Mouse (Mus musculus) CH12.LX (cell line): ENCODE data around the gene Hes1. TPM values are rescaled to one million over a fixed set of nuclear protein-coding genes. Genes with fewer than 3 reads are reported as not detected.

Experiments used
- DNase-seq: peaks from one replicate; pipeline ENCODE4 v3.0.0-alpha.2; 2013; ENCODE audit errors: extremely low read depth
- H3K27ac ChIP-seq: 2 replicates; pipeline ENCODE4 v1.5.1; 2012; ENCODE audit warnings: low read depth, mild to moderate bottlenecking, control low read depth, moderate library complexity; ENCODE audit not compliant: insufficient read depth
- H3K27me3 ChIP-seq: replicated peaks from 2 replicates; pipeline ENCODE3; 2012; ENCODE audit warnings: inconsistent platforms
- H3K36me3 ChIP-seq, 2 experiments: replicated peaks in 1 of 2; 2 replicates each; pipeline versions ENCODE3 to v1.6.1; 2012; ENCODE audit warnings: inconsistent platforms in 1 of 2, low read length in 1 of 2, mild to moderate bottlenecking in 1 of 2, mixed read lengths in 1 of 2, moderate library complexity in 1 of 2; ENCODE audit not compliant: control insufficient read depth in 1 of 2, insufficient read depth in 1 of 2
- H3K4me1 ChIP-seq, 2 experiments: 2 replicates each; pipeline ENCODE4 v1.6.1; 2012; ENCODE audit warnings: inconsistent platforms in 1 of 2, moderate library complexity in 1 of 2; ENCODE audit not compliant: insufficient read depth in 2 of 2, control insufficient read depth in 1 of 2
- H3K4me2 ChIP-seq: 2 replicates; pipeline ENCODE4 v1.6.1; 2012; ENCODE audit warnings: low read depth, mild to moderate bottlenecking, control low read depth; ENCODE audit not compliant: poor library complexity, insufficient read depth, severe bottlenecking
- H3K4me3 ChIP-seq, 3 experiments: fragments of 150-350 bp in 1 of 3; sonication (generic) in 1 of 3; replicated peaks in 1 of 3; 2 replicates each; pipeline versions ENCODE3 to v1.5.1; 2011 to 2012; ENCODE audit warnings: low read depth in 2 of 3, low read length in 2 of 3, mild to moderate bottlenecking in 2 of 3, moderate library complexity in 2 of 3, control low read depth in 1 of 3, improper control_type of control experiment in 1 of 3, inconsistent platforms in 1 of 3, mixed read lengths in 1 of 3; ENCODE audit not compliant: poor library complexity in 1 of 3
- H3K79me2 ChIP-seq: replicated peaks from 2 replicates; pipeline ENCODE4 v1.6.1; 2012; ENCODE audit warnings: mild to moderate bottlenecking, moderate library complexity; ENCODE audit not compliant: control insufficient read depth, poor library complexity, insufficient read depth, severe bottlenecking; ENCODE audit errors: extremely low read depth
- H3K9ac ChIP-seq: 2 replicates; pipeline ENCODE4 v1.6.1; 2012; ENCODE audit warnings: low read depth, mild to moderate bottlenecking, control low read depth, moderate library complexity; ENCODE audit not compliant: insufficient read depth
- H3K9me3 ChIP-seq: replicated peaks from 2 replicates; pipeline ENCODE3; 2012; ENCODE audit warnings: low read length, inconsistent platforms, mixed read lengths
- CHD1 ChIP-seq: IDR thresholded peaks from 2 replicates; pipeline ENCODE4 v1.6.1; 2012; ENCODE audit warnings: low read depth, low read length, improper control_type of control experiment, inconsistent platforms
- CHD2 ChIP-seq: IDR thresholded peaks from 2 replicates; pipeline ENCODE4 v1.6.1; 2011; ENCODE audit warnings: low read length, improper control_type of control experiment
- EP300 ChIP-seq: IDR thresholded peaks from 2 replicates; pipeline ENCODE4 v1.6.1; 2011; ENCODE audit warnings: low read length, improper control_type of control experiment
- HCFC1 ChIP-seq: IDR thresholded peaks from 2 replicates; pipeline ENCODE4 v1.6.1; 2012; ENCODE audit warnings: low read depth, mild to moderate bottlenecking, inconsistent platforms, low read length, improper control_type of control experiment
- JUN ChIP-seq: IDR thresholded peaks from 2 replicates; pipeline ENCODE4 v1.6.1; 2011; ENCODE audit warnings: low read depth, mild to moderate bottlenecking, low read length, improper control_type of control experiment, moderate library complexity; ENCODE audit not compliant: insufficient read depth
- JUND ChIP-seq: conservative IDR thresholded peaks from 2 replicates; pipeline ENCODE4 v1.6.1; 2011; ENCODE audit warnings: low read depth, low read length, improper control_type of control experiment
- KAT2A ChIP-seq: IDR thresholded peaks from 2 replicates; pipeline ENCODE4 v1.6.1; 2012; ENCODE audit warnings: low read length, improper control_type of control experiment, inconsistent platforms; ENCODE audit not compliant: insufficient replicate concordance
- MAFK ChIP-seq: IDR thresholded peaks from 2 replicates; pipeline ENCODE4 v1.6.1; 2011; ENCODE audit warnings: low read length, improper control_type of control experiment; ENCODE audit not compliant: insufficient replicate concordance
- MYC ChIP-seq: IDR thresholded peaks from 2 replicates; pipeline ENCODE4 v1.6.1; 2011; ENCODE audit warnings: low read depth, mild to moderate bottlenecking, improper control_type of control experiment, low read length
- NRF1 ChIP-seq: IDR thresholded peaks from 2 replicates; pipeline ENCODE4 v1.6.1; 2014; ENCODE audit warnings: low read depth, mild to moderate bottlenecking, inconsistent platforms, low read length, improper control_type of control experiment, moderate library complexity
- PAX5 ChIP-seq: IDR thresholded peaks from 2 replicates; pipeline ENCODE4 v1.6.1; 2012; ENCODE audit warnings: low read length, inconsistent platforms, mixed read lengths
- SMC3 ChIP-seq: IDR thresholded peaks from 2 replicates; pipeline ENCODE4 v1.6.1; 2011; ENCODE audit warnings: low read depth, low read length, improper control_type of control experiment
- TBP ChIP-seq: conservative IDR thresholded peaks from 2 replicates; pipeline ENCODE4 v1.6.1; 2011; ENCODE audit warnings: low read depth, low read length, improper control_type of control experiment
- TCF12 ChIP-seq: IDR thresholded peaks from 2 replicates; pipeline ENCODE4 v1.6.1; 2014; ENCODE audit warnings: low read depth, mild to moderate bottlenecking, inconsistent platforms, low read length, improper control_type of control experiment
- UBTF ChIP-seq: IDR thresholded peaks from 2 replicates; pipeline ENCODE4 v1.6.1; 2012; ENCODE audit warnings: low read depth, mild to moderate bottlenecking, inconsistent platforms, low read length, improper control_type of control experiment, moderate library complexity
- USF2 ChIP-seq: conservative IDR thresholded peaks from 2 replicates; pipeline ENCODE4 v1.6.1; 2011; ENCODE audit warnings: low read depth, low read length, improper control_type of control experiment
- ZC3H11A ChIP-seq: IDR thresholded peaks from 2 replicates; pipeline ENCODE4 v1.6.1; 2012; ENCODE audit warnings: low read depth, mild to moderate bottlenecking, inconsistent platforms, low read length, improper control_type of control experiment
- ZNF384 ChIP-seq: IDR thresholded peaks from 2 replicates; pipeline ENCODE4 v1.6.1; 2012; ENCODE audit warnings: low read depth, low read length, improper control_type of control experiment, inconsistent platforms
- dilution Hi-C: fragments of 300-500 bp; cut with MboI; formaldehyde crosslinking; loops from 2 replicates; pipeline ENCODE4 v1.14.3; 2020; ENCODE audit warnings: low sequenced_read_pairs; ENCODE audit not compliant: extremely low pct_unique_long_range_greater_than_20kb, extremely low pct_ligation_motif_present
- in situ Hi-C: fragments of 300-500 bp; cut with MboI; formaldehyde crosslinking; loops from 3 replicates; pipeline ENCODE4 v1.14.3; 2019; ENCODE audit warnings: low sequenced_read_pairs, low pct_ligation_motif_present, low pct_unique_long_range_greater_than_20kb, mixed read lengths
- polyA plus RNA-seq: library from polyadenylated mRNA; unstranded; fragments of >175 nt; gene quantifications from 2 replicates; pipeline ENCODE4 v1.2.1, GENCODE M21; 2012; ENCODE audit warnings: low read depth; ENCODE audit not compliant: insufficient read length
- total RNA-seq, 2 experiments: library from RNA; depleted of rRNA; stranded (reverse); fragments of 300-350 nt in 1 of 2; fragments of >200 nt in 1 of 2; gene quantifications; 2 replicates each; pipeline ENCODE4 v1.2.3; 2012 to 2014

Hes1 gene
- total and polyA plus RNA-seq, 3 experiments, result 1.4 to 3.6 (median 1.6) TPM

DNA sequence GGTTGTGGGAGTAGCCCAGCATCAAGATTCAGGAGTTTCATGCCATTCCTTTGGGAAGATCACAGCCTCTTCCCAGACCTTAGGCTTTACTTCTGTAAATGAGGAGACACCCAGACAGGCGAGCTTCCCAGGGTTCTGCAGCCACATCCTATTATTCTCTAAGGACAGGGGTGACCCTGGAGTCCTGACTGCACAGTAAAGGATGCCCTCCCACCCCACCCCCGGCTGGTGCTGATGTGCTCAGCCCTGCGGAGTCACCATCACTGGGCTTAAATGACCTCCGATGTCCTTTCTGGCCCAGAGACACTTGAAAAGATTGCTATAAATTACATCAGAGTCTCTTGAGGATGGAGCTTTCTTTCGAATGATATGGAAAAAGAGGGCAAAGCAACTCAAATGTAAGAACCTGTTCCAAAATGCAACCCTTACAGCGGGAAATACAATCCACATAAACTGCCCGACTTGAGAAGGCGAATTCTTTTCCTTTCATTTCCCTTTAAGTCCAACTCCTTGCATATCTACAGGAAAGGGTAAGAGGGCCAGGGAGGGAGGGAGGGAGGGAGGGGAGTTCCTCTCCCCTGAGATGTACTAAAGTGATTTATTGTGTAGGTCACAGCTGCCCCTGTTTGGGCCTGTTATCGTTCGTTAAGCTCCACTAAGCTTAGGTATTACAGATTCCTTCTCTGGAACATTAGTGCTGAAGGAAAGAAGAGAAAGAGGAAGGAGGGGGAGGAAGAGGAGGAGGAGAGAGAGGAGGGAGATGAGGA lies 38.1 kb downstream of the Hes1 start:
- TF ChIP-seq ZNF384 (no peak), MYC (no peak), EP300 (no peak)
- H3K27me3 ChIP-seq, result peaks cover 17% of the 10 kb centered on the region
- no peaks in the 10 kb centered on the region for H3K79me2 ChIP-seq
- H3K9ac ChIP-seq, result no peak overlapping the region
- in situ Hi-C loops, result no loop called here
- no peak overlapping the region for H3K4me3 ChIP-seq
- no peak overlapping the region for H3K27ac ChIP-seq
- dilution Hi-C loops, result no loop called here
- H3K36me3 ChIP-seq, result no peaks in the 10 kb centered on the region
- H3K4me2 ChIP-seq, result peak overlapping the region; percentile 26; the same call in 1 of the 2 replicates
- no peaks in the 10 kb centered on the region; a peak in 2 of 4 replicates for H3K4me1 ChIP-seq
- no peak for DNase-seq
- H3K9me3 ChIP-seq, result no peaks in the 10 kb centered on the region

- Histone ChIP-seq H3K9me3 (peaks cover under 1% of the 10 kb centered on the region), H3K4me3 (no peak overlapping the region), H3K36me3 (no peaks in the 10 kb centered on the region), H3K27me3 (peaks cover 15% of the 10 kb centered on the region), H3K9ac (no peak overlapping the region), H3K79me2 (no peaks in the 10 kb centered on the region), H3K4me2 (no peak overlapping the region), H3K4me1 (peaks cover 0 to under 1% of the 10 kb centered on the region in 2 experiments; a peak in 2 of 4 replicates), H3K27ac (no peak overlapping the region)
- in situ Hi-C loops, result no loop called here
- no peak for DNase-seq
- dilution Hi-C loops, result no loop called here
- TF ChIP-seq CHD2 (no peak), PAX5 (no peak), USF2 (no peak), SMC3 (no peak), TBP (no peak), MAFK (no peak), TCF12 (no peak), JUN (no peak), KAT2A (no peak), CHD1 (no peak), JUND (no peak), NRF1 (no peak), ZC3H11A (no peak), HCFC1 (no peak), UBTF (no peak)
Observed at GRCm38 (mm10) chr16:30102982-30103381, 38.8 kb downstream of the Hes1 start.
